Mouse (Mus musculus): ENCODE results near the gene Ppara. TPM values are rescaled to one million over a fixed set of nuclear protein-coding genes. Genes with fewer than 3 reads are reported as not detected.

The Ppara gene
- total RNA-seq (2021), result 63.3 and 84.9 TPM in 2 replicates
- long read RNA-seq, experiment 1, partial matches to known transcripts, result 2 of 5 reads
- long read RNA-seq, experiment 1, other reads (novel, unspliced or antisense), result 1 of 5 reads
- long read RNA-seq, experiment 2, partial matches to known transcripts, result 0 of 5 reads
- long read RNA-seq, experiment 2, other reads (novel, unspliced or antisense), result 0 of 5 reads

GRCm38 (mm10) chr15:85734571-85735033 is at the start of gene Ppara:
TSS of gene Ppara (plus strand) at chr15:85734983.
- peak; percentile 68 for DNase-seq

- DNase-seq, result peak; percentile 88
Measured at GRCm38 (mm10) chr15:85686641-85687395, 48.0 kb upstream of the Ppara start.

GRCm38 (mm10) chr15:85687630-85688410 is 47.0 kb upstream of the Ppara start:
- DNase-seq, result peak; percentile 28

GRCm38 (mm10) chr15:85688734-85689133 is 46.0 kb upstream of the Ppara start:
- peak; percentile 39 for DNase-seq

GRCm38 (mm10) chr15:85689523-85689922 is 45.3 kb upstream of the Ppara start:
- no peak for DNase-seq

GRCm38 (mm10) chr15:85690058-85690457 is 44.7 kb upstream of the Ppara start:
- DNase-seq, result peak; percentile 32

- peak; percentile 37 for DNase-seq
Measured at GRCm38 (mm10) chr15:85690875-85691274, 43.9 kb upstream of the Ppara start.

GRCm38 (mm10) chr15:85693115-85693514 is 41.7 kb upstream of the Ppara start:
- DNase-seq, result no peak

GRCm38 (mm10) chr15:85693819-85694218 is 41.0 kb upstream of the Ppara start:
- no peak for DNase-seq

- peak; percentile 77 for DNase-seq
Measured at GRCm38 (mm10) chr15:85694379-85694778, 40.4 kb upstream of the Ppara start.

- no peak for DNase-seq
Measured at GRCm38 (mm10) chr15:85695304-85695703, 39.5 kb upstream of the Ppara start.

- no peak for DNase-seq
Measured at GRCm38 (mm10) chr15:85698345-85699034, 36.3 kb upstream of the Ppara start.

- DNase-seq, result no peak
Measured at GRCm38 (mm10) chr15:85699452-85699851, 35.3 kb upstream of the Ppara start.

- DNase-seq, result peak; percentile 36
Measured at GRCm38 (mm10) chr15:85699862-85700501, 34.8 kb upstream of the Ppara start.

GRCm38 (mm10) chr15:85700716-85701115 is 34.1 kb upstream of the Ppara start:
- DNase-seq, result no peak

GRCm38 (mm10) chr15:85701128-85701930 is 33.5 kb upstream of the Ppara start:
- no peak for DNase-seq

- peak; percentile 83 for DNase-seq
Measured at GRCm38 (mm10) chr15:85702411-85702951, 32.3 kb upstream of the Ppara start.

GRCm38 (mm10) chr15:85703194-85703641 is 31.6 kb upstream of the Ppara start:
- DNase-seq, result peak; percentile 89

- DNase-seq, result no peak
Measured at GRCm38 (mm10) chr15:85703858-85704257, 30.9 kb upstream of the Ppara start.

GRCm38 (mm10) chr15:85704341-85705012 is 30.3 kb upstream of the Ppara start:
- no peak for DNase-seq
